Mouse (Mus musculus): Measurements from ENCODE around the gene Glrx. TPM values are rescaled to one million over a fixed set of nuclear protein-coding genes. Genes with fewer than 3 reads are reported as not detected.
"Not testable (repeated sequence)": the region's sequence is repeated elsewhere in the genome, so short reads cannot be mapped to it uniquely, and the experiment has no call there.

The Glrx gene
- total and polyA plus RNA-seq, 2 experiments from 2014 or later = 66.3 to 69.3 TPM

DNA sequence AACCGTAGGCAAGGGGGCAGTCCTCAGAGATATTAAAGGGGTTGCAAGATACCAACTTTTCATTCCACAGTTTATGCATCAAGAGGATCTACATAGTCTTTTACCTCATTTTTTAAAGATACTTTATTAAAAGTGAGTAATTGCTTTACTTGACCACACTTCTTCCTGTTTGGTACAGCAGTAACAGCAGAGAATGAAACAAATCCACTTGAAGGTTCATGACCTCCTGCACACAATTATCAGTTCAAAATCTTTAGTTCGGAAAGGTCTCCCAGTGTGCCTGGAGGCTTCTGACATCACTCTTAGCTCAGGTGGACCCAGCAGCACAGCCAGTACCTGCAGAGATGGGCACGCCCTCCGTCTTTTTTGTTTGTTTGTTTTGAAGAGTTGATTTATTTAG lies 12.4 kb downstream of the Glrx start:
- ATAC-seq (ENCODE audit: low FRiP score) (no peak), DNase-seq (ENCODE audit: low spot score) (no peak)
- H3K27me3 ChIP-seq (ENCODE audit: insufficient read depth, low read length) = no peaks in the 10 kb centered on the region
- H3K36me3 ChIP-seq (ENCODE audit: insufficient read depth, low read length) = peaks cover 7% of the 10 kb centered on the region
- no peak overlapping the region for H3K4me3 ChIP-seq (ENCODE audit: low read depth, low read length)
- no peak overlapping the region for H3K27ac ChIP-seq (ENCODE audit: low read depth, low read length)
- no peak for TF ChIP-seq CTCF (IDR thresholded peaks at IDR 0.05)
- H3K4me2 ChIP-seq (ENCODE audit: low read depth, low read length, poor library complexity, severe bottlenecking) = no peak overlapping the region
- no peaks in the 10 kb centered on the region for H3K4me1 ChIP-seq (ENCODE audit: insufficient read depth, low read length)
- 95% methylated on average over 4 of the region's 4 CpGs for whole genome bisulfite sequencing
- no peaks in the 10 kb centered on the region for H3K9me3 ChIP-seq (ENCODE audit: low read length)
- no peak overlapping the region for H3K9ac ChIP-seq (replicated peaks; ENCODE audit: low read length, poor library complexity, severe bottlenecking)

DNA sequence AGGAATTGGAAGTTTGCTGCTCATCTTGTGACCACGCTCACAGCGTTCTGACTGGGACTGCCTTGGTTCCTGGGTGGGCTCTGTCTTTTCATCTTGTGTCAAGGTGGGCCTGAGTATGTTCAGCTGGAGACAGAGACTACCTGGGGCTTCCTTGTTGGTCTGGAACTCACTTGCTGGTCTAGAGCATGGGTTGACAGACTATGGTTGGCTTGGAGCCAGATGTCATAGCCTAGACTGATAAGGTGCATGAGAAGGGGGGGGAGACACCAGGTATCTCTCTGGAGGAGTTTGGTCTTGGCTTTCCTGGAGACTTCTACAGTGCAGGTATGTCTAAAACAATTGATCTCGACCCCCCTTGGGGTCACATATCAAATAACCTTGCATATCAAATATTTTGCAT lies 13.4 kb downstream of the Glrx start:
- ATAC-seq (ENCODE audit: low FRiP score) (no peak), DNase-seq (ENCODE audit: low spot score) (no peak)
- Histone ChIP-seq H3K4me2 (ENCODE audit: low read depth, low read length, poor library complexity, severe bottlenecking) (no peak overlapping the region), H3K27me3 (ENCODE audit: insufficient read depth, low read length) (no peaks in the 10 kb centered on the region), H3K4me1 (ENCODE audit: insufficient read depth, low read length) (no peaks in the 10 kb centered on the region), H3K36me3 (ENCODE audit: insufficient read depth, low read length) (peaks cover 3% of the 10 kb centered on the region), H3K9me3 (ENCODE audit: low read length) (no peaks in the 10 kb centered on the region), H3K27ac (ENCODE audit: low read depth, low read length) (no peak overlapping the region), H3K9ac (replicated peaks; ENCODE audit: low read length, poor library complexity, severe bottlenecking) (no peak overlapping the region), H3K4me3 (ENCODE audit: low read depth, low read length) (no peak overlapping the region)
- 87% methylated on average over 3 of the region's 3 CpGs for WGBS
- TF ChIP-seq CTCF (IDR thresholded peaks at IDR 0.05) = no peak

DNA sequence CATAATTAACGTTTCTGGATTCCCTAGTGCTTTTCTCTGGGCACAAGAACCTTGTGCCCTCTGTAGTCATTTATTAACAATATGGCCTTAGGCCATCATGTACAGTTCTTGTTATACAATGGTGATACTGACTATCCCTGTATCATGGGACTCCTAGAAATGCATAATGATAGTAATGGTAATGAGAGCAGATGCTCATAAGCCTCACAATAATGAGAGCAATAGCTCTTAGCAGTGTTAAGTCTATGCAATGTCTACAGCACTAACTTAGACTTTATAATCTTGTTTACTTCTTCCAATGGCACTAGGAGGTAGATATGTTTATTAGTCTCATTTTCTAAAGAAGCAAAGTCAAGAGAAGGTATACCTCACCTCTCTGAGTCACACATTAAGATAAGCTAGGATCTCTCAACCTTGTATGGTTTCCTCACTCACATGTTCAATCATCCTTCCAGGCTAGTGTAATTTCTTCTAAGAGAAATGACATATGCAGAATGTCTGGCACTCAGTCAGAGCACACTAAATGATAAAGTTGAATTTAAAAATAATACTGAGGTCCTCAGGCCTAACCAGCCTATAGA lies 19.7 kb downstream of the Glrx start:
- no peak for TF ChIP-seq CTCF (IDR thresholded peaks at IDR 0.05)
- ATAC-seq (ENCODE audit: low FRiP score) = no peak
- no peak overlapping the region for H3K4me2 ChIP-seq (ENCODE audit: low read depth, low read length, poor library complexity, severe bottlenecking)

DNA sequence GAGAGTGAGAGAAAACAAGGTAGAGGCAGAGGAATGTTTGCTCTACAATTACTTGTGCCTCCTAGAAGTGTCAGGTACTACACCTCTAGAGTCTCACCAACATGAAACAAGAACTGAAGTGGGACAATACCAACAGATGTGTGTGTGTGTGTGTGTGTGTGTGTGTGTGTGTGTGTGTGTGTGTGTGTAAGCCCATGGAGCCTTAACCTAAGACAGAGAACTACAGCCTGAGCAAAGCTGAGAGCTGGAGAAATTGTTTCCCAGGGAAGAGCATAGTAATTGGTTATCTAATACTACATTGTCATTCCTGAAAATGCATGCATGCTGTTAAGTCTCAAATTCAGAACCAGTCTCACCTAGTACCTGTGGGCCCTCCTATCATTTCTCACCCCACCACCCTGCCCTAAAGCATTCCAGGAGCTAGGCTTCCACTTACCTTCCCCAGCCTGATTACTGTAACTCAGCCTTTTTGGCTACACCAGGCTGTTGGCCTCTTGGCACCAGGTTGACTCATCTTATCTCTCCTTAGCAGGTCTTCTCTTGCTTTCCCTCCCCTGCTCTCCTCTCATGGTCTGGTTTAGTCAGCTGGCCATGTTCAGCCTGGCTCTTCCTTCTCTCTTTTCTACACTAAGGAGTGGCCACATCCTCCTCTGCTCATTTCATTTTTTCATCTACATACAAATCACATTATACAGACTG lies 26.0 kb downstream of the Glrx start:
- Histone ChIP-seq H3K27me3 (ENCODE audit: insufficient read depth, low read length) (no peaks in the 10 kb centered on the region), H3K4me1 (ENCODE audit: insufficient read depth, low read length) (no peaks in the 10 kb centered on the region), H3K4me3 (ENCODE audit: low read depth, low read length) (no peak overlapping the region), H3K4me2 (ENCODE audit: low read depth, low read length, poor library complexity, severe bottlenecking) (no peak overlapping the region), H3K9ac (replicated peaks; ENCODE audit: low read length, poor library complexity, severe bottlenecking) (no peak overlapping the region), H3K9me3 (ENCODE audit: low read length) (no peaks in the 10 kb centered on the region), H3K27ac (ENCODE audit: low read depth, low read length) (no peak overlapping the region), H3K36me3 (ENCODE audit: insufficient read depth, low read length) (no peaks in the 10 kb centered on the region)
- no peak for TF ChIP-seq CTCF (IDR thresholded peaks at IDR 0.05)
- ATAC-seq (ENCODE audit: low FRiP score) (0 out of 2 replicates have a peak, but pooled peaks have one; percentile 13), DNase-seq (ENCODE audit: low spot score) (no peak)

More for the DNA sequence above, 19.7 kb downstream of the Glrx start:
- Histone ChIP-seq H3K9ac (replicated peaks; ENCODE audit: low read length, poor library complexity, severe bottlenecking) (no peak overlapping the region), H3K36me3 (ENCODE audit: insufficient read depth, low read length) (no peaks in the 10 kb centered on the region), H3K9me3 (ENCODE audit: low read length) (no peaks in the 10 kb centered on the region), H3K27me3 (ENCODE audit: insufficient read depth, low read length) (no peaks in the 10 kb centered on the region), H3K4me3 (ENCODE audit: low read depth, low read length) (no peak overlapping the region), H3K27ac (ENCODE audit: low read depth, low read length) (no peak overlapping the region), H3K4me1 (ENCODE audit: insufficient read depth, low read length) (no peaks in the 10 kb centered on the region)
- 56% methylated on average over 1 of the region's 1 CpGs for WGBS
- no peak for DNase-seq (ENCODE audit: low spot score)

DNA sequence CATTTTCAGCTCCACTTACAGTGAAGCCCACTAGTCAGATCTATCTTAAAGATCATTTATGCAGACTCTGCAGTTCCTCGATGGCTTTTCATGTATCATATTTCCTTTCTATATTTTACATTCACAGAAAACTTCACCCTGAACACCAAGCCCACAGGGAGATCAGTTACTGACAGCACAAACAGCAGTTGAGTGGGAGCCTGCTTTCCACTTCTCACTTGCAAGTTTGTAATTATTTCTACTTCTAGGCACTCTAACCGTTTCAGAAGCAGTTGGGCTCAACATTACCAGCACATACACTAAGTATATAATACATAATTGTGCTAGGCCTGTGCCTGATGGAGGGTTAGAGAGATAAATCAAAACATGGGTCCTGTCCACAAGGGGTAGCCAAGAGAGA lies 28.2 kb downstream of the Glrx start:
- TF ChIP-seq CTCF (IDR thresholded peaks at IDR 0.05) = no peak
- Histone ChIP-seq H3K36me3 (ENCODE audit: insufficient read depth, low read length) (no peaks in the 10 kb centered on the region), H3K27ac (ENCODE audit: low read depth, low read length) (no peak overlapping the region), H3K4me2 (ENCODE audit: low read depth, low read length, poor library complexity, severe bottlenecking) (no peak overlapping the region), H3K4me1 (ENCODE audit: insufficient read depth, low read length) (no peaks in the 10 kb centered on the region), H3K9ac (replicated peaks; ENCODE audit: low read length, poor library complexity, severe bottlenecking) (no peak overlapping the region), H3K27me3 (ENCODE audit: insufficient read depth, low read length) (no peaks in the 10 kb centered on the region), H3K4me3 (ENCODE audit: low read depth, low read length) (no peak overlapping the region), H3K9me3 (ENCODE audit: low read length) (no peaks in the 10 kb centered on the region)
- DNase-seq (ENCODE audit: low spot score) = no peak
- ATAC-seq (ENCODE audit: low FRiP score) = no peak
- WGBS = 90% methylated on average over 2 of the region's 2 CpGs

GRCm38 (mm10) chr13:75874608-75875376 lies 35.1 kb downstream of the Glrx start:
- no peak overlapping the region for H3K4me2 ChIP-seq (ENCODE audit: low read depth, low read length, poor library complexity, severe bottlenecking)
- no peak for TF ChIP-seq CTCF (IDR thresholded peaks at IDR 0.05)
- H3K36me3 ChIP-seq (ENCODE audit: insufficient read depth, low read length) = 0 out of 2 replicates have a peak, but pooled peaks cover 3% of the 10 kb centered on the region
- ATAC-seq (ENCODE audit: low FRiP score) (no peak), DNase-seq (ENCODE audit: low spot score) (no peak)
- no peaks in the 10 kb centered on the region for H3K27me3 ChIP-seq (ENCODE audit: insufficient read depth, low read length)
- no peaks in the 10 kb centered on the region for H3K9me3 ChIP-seq (ENCODE audit: low read length)
- no peak overlapping the region for H3K4me3 ChIP-seq (ENCODE audit: low read depth, low read length)
- H3K27ac ChIP-seq (ENCODE audit: low read depth, low read length) = no peak overlapping the region
- H3K4me1 ChIP-seq (ENCODE audit: insufficient read depth, low read length) = no peaks in the 10 kb centered on the region
- no peak overlapping the region for H3K9ac ChIP-seq (replicated peaks; ENCODE audit: low read length, poor library complexity, severe bottlenecking)
- WGBS = 90% methylated on average over 4 of the region's 4 CpGs

- not testable (repeated sequence) for H3K4me3 ChIP-seq (ENCODE audit: low read depth, low read length); ATAC-seq (ENCODE audit: low FRiP score); H3K27me3 ChIP-seq (ENCODE audit: insufficient read depth, low read length); H3K27ac ChIP-seq (ENCODE audit: low read depth, low read length); DNase-seq (ENCODE audit: low spot score); H3K4me2 ChIP-seq (ENCODE audit: low read depth, low read length, poor library complexity, severe bottlenecking); H3K4me1 ChIP-seq (ENCODE audit: insufficient read depth, low read length); H3K36me3 ChIP-seq (ENCODE audit: insufficient read depth, low read length); H3K9me3 ChIP-seq (ENCODE audit: low read length); H3K9ac ChIP-seq (replicated peaks; ENCODE audit: low read length, poor library complexity, severe bottlenecking)
- 66% methylated on average over 7 of the region's 7 CpGs for WGBS
Observed at GRCm38 (mm10) chr13:75876188-75876587, 36.5 kb downstream of the Glrx start.

Measured in midbrain, postnatal 0 days (tissue).